In the genomic region with DNA sequence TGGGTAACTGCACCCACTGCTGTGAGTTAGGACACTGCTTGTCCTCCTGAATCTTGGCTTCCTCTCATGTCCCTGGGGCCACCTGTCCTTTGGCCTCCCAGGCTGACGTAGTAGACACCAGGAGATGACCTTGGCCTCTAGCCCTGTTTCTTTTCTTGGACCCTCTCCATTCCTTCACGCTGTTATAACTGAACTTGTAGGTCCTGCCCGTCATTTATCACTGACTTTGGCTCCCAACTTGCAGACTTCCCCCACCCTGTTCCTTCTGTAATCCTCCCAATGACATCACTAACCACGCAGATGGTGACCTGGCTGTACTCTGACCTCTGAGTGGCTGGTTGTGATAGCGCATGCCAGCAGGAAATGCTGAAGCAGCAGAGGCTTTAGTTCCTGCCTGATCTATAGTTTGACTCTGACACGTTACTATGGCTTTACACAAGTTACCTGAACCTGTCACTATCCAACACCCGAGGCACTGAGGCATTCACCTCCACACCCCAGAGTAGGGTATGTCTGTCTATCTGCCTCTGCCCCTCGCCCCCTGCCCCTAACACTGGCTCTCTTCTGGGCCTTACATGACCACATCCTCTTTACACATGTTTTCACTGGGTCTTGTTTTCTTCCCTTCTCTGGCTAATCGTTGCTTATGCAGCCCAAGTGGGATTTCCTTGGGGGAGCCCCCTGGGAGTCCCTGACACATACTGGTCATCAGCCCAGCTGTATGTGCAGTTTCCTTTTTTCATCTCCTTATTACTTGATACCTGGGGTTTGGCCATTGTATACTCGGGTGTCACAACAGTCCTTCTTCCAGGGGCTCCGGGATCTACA, we compare ENCODE assay signal across 12 mouse cellular contexts. TPM values are rescaled to one million over a fixed set of nuclear protein-coding genes. Genes with fewer than 3 reads are reported as not detected.
DNase-seq lines count a peak whose midpoint lies in the region; ATAC-seq and TF ChIP-seq lines count a peak whose summit lies in the region.
"Had no signal": no experiment of that assay in that cellular context is flagged by ENCODE, and none has a peak within 500 bp of the region (broad histone marks: within the 10 kb centered on the region; RNA-seq: fewer than 3 reads in every experiment).

No protein-coding gene starts in this region.

- H3K9ac ChIP-seq in kidney, embryonic 15.5 days = no peak overlapping the region
- H3K9ac ChIP-seq in ES-E14 (ENCODE audit: insufficient read depth, low read depth, low read length, poor library complexity, severe bottlenecking) = no peak overlapping the region
- no peak overlapping the region for H3K9ac ChIP-seq in intestine, embryonic 16.5 days (ENCODE audit: low read depth, low read length)
- H3K9ac ChIP-seq: embryonic facial prominence, embryonic 12.5 days; stomach, embryonic 15.5 days had no signal

- no peak for ATAC-seq in kidney, embryonic 15.5 days (replicated peaks; ENCODE audit: low FRiP score)
- ATAC-seq in intestine, embryonic 16.5 days = peak; percentile 84
- ATAC-seq in monocyte, adult 5-6 weeks (replicated peaks; ENCODE audit: insufficient number of reproducible peaks, low FRiP score, low TSS enrichment, poor library complexity, severe bottlenecking) = peak; percentile 13; the same call in 1 of the 2 replicates

- TF ChIP-seq POLR2A in kidney, adult 2 months (IDR thresholded peaks at IDR 0.05; ENCODE audit: low read depth, low read length) = no peak

- no peak overlapping the region for H3K4me2 ChIP-seq in kidney, embryonic 15.5 days
- no peak overlapping the region for H3K4me2 ChIP-seq in intestine, embryonic 16.5 days (ENCODE audit: low read depth, low read length)
- H3K4me2 ChIP-seq: embryonic facial prominence, embryonic 12.5 days; stomach, embryonic 15.5 days had no signal

- H3K4me1 ChIP-seq in kidney, adult 2 months (ENCODE audit: control insufficient read depth, insufficient read depth, low read length) = no peaks in the 10 kb centered on the region; the same call in 1 of the 2 replicates
- peaks cover 15% of the 10 kb centered on the region for H3K4me1 ChIP-seq in kidney, embryonic 15.5 days
- peaks cover 0 to 6% of the 10 kb centered on the region in 2 experiments; a peak in 1 of 4 replicates for H3K4me1 ChIP-seq in ES-E14 (ENCODE audit: control insufficient read depth in 2 of 2, insufficient read depth in 2 of 2, low read length in 2 of 2, poor library complexity in 1 of 2)
- H3K4me1 ChIP-seq in intestine, embryonic 16.5 days (ENCODE audit: control insufficient read depth, insufficient read depth, low read length) = peaks cover 17% of the 10 kb centered on the region
- peaks cover 9% of the 10 kb centered on the region for H3K4me1 ChIP-seq in limb, embryonic 10.5 days
- H3K4me1 ChIP-seq: embryonic facial prominence, embryonic 12.5 days; stomach, embryonic 15.5 days had no signal

- H3K9me3 ChIP-seq in kidney, embryonic 15.5 days (replicated peaks) = no peaks in the 10 kb centered on the region
- no peaks in the 10 kb centered on the region for H3K9me3 ChIP-seq in ES-E14 (ENCODE audit: control insufficient read depth, insufficient read depth, low read depth, low read length)
- H3K9me3 ChIP-seq in intestine, embryonic 16.5 days (ENCODE audit: control insufficient read depth, low read length) = no peaks in the 10 kb centered on the region
- no peaks in the 10 kb centered on the region for H3K9me3 ChIP-seq in limb, embryonic 10.5 days (replicated peaks)
- H3K9me3 ChIP-seq: embryonic facial prominence, embryonic 12.5 days; stomach, embryonic 15.5 days had no signal

- H3K27me3 ChIP-seq in kidney, adult 2 months (replicated peaks; ENCODE audit: control insufficient read depth, insufficient read depth, low read length) = no peaks in the 10 kb centered on the region
- H3K27me3 ChIP-seq in kidney, embryonic 15.5 days = 0 out of 2 replicates have a peak, but pooled peaks cover 4% of the 10 kb centered on the region
- H3K27me3 ChIP-seq in intestine, embryonic 16.5 days (replicated peaks; ENCODE audit: control insufficient read depth, insufficient read depth, low read length) = no peaks in the 10 kb centered on the region
- H3K27me3 ChIP-seq in limb, embryonic 10.5 days (ENCODE audit: low read depth, poor library complexity, severe bottlenecking) = peaks cover 12% of the 10 kb centered on the region; the same call in 1 of the 2 replicates
- H3K27me3 ChIP-seq: embryonic facial prominence, embryonic 12.5 days had no signal

- no peak for TF ChIP-seq CTCF in kidney, adult 2 months (conservative IDR thresholded peaks at IDR 0.05; ENCODE audit: insufficient read depth, insufficient read length, low read depth, low read length)

- H3K27ac ChIP-seq in kidney, adult 2 months (ENCODE audit: insufficient read depth, low read depth, low read length) = no peak overlapping the region
- no peak overlapping the region for H3K27ac ChIP-seq in kidney, embryonic 15.5 days
- no peak overlapping the region for H3K27ac ChIP-seq in ES-E14 (ENCODE audit: insufficient read depth, low read depth, low read length, poor library complexity, severe bottlenecking)
- peak overlapping the region; percentile 67; the same call in 1 of the 2 replicates for H3K27ac ChIP-seq in intestine, embryonic 16.5 days (ENCODE audit: low read length)
- no peak overlapping the region for H3K27ac ChIP-seq in limb, embryonic 10.5 days
- H3K27ac ChIP-seq: embryonic facial prominence, embryonic 12.5 days; gastrocnemius, adult 2 months; stomach, embryonic 15.5 days had no signal

- in situ Hi-C loops in ES-E14 (cut with MboI; ENCODE audit: low sequenced_read_pairs in 2 of 2, unreplicated experiment in 2 of 2) = no loop called here

- peak; percentile 81 for DNase-seq in kidney, adult 2 months
- DNase-seq in ES-E14 (ENCODE audit: low read depth, low spot score) = no peak
- DNase-seq in ovary, postnatal 10 days (ENCODE audit: low spot score) = no peak
- DNase-seq in right cerebral cortex, postnatal 14 days = no peak
- no peak for DNase-seq in limb, embryonic 10.5 days (ENCODE audit: low spot score)
- DNase-seq: gastrocnemius, adult 2 months; heart, postnatal 4 days had no signal

- H3K36me3 ChIP-seq in kidney, adult 2 months (ENCODE audit: control insufficient read depth, insufficient read depth, low read length) = no peaks in the 10 kb centered on the region
- H3K36me3 ChIP-seq in kidney, embryonic 15.5 days = no peaks in the 10 kb centered on the region
- no peaks in the 10 kb centered on the region for H3K36me3 ChIP-seq in ES-E14 (ENCODE audit: control insufficient read depth, insufficient read depth, low read length, poor library complexity, severe bottlenecking)
- no peaks in the 10 kb centered on the region for H3K36me3 ChIP-seq in intestine, embryonic 16.5 days (ENCODE audit: control insufficient read depth, insufficient read depth, low read length)
- no peaks in the 10 kb centered on the region for H3K36me3 ChIP-seq in limb, embryonic 10.5 days
- H3K36me3 ChIP-seq: embryonic facial prominence, embryonic 12.5 days; stomach, embryonic 15.5 days had no signal

- 42% methylated on average over 11 of the region's 11 CpGs for WGBS in kidney, adult 2 months
- 54% methylated on average over 11 of the region's 11 CpGs for WGBS in kidney, embryonic 15.5 days
- 54% methylated on average over 11 of the region's 11 CpGs for WGBS in intestine, embryonic 16.5 days
- 80% methylated on average over 11 of the region's 11 CpGs for WGBS in limb, embryonic 10.5 days

- no peak overlapping the region for H3K4me3 ChIP-seq in kidney, adult 2 months (ENCODE audit: insufficient read depth, low read depth, low read length)
- H3K4me3 ChIP-seq in kidney, embryonic 15.5 days (replicated peaks) = no peak overlapping the region
- H3K4me3 ChIP-seq in ES-E14 (ENCODE audit: insufficient read depth in 1 of 2, low read depth in 1 of 2, low read length in 2 of 2, poor library complexity in 1 of 2, severe bottlenecking in 1 of 2) = no peak overlapping the region
- H3K4me3 ChIP-seq in intestine, embryonic 16.5 days (ENCODE audit: low read length) = no peak overlapping the region
- no peak overlapping the region for H3K4me3 ChIP-seq in limb, embryonic 10.5 days
- H3K4me3 ChIP-seq: embryonic facial prominence, embryonic 12.5 days; gastrocnemius, adult 2 months; stomach, embryonic 15.5 days had no signal

TF ChIP-seq in ES-E14, 5 proteins besides CTCF, POLR2A, EP300 and RAD21:
- no peak for TF ChIP-seq HCFC1 (IDR thresholded peaks at IDR 0.05; ENCODE audit: borderline replicate concordance, insufficient read depth, low read length)
- TF ChIP-seq MAFK (IDR thresholded peaks at IDR 0.05; ENCODE audit: insufficient read depth, low read depth, low read length) = peak; percentile 16; the same call in 1 of the 2 replicates
TF ChIP-seq in ES-E14: peak in this region for 1.

RNA-seq across cellular contexts. Expression of a gene that starts 2.4 kb away (rescaled TPM):
- 187 and 262 TPM in 2 replicates for polyA plus RNA-seq in kidney, adult 2 months (2012; rRNA removed)
- 251 and 332 TPM in 2 replicates for polyA plus RNA-seq in kidney, embryonic 15.5 days (2015; fragmentation: Nextera tagmentation; extraction: Ambion mirVana)
- 0.67 and 0.69 TPM in 2 replicates for total RNA-seq in ES-E14 (2012; rRNA removed)
- 1.3 and 6.7 TPM in 2 replicates for polyA plus RNA-seq in intestine, embryonic 16.5 days (2015; fragmentation: Nextera tagmentation; extraction: Ambion mirVana)
- not detected in 3 replicates for total RNA-seq in monocyte, adult 5-6 weeks (2017)
- polyA plus RNA-seq in limb, embryonic 10.5 days (2016; fragmentation: Nextera tagmentation; extraction: Ambion mirVana) = 0.09 TPM in 1 of 2 replicates, not detected in the other

RNA-seq across cellular contexts. Expression of a gene that starts 15.5 kb away (rescaled TPM):
- polyA plus RNA-seq in kidney, adult 2 months (2012; rRNA removed) = 5.4 and 5.6 TPM in 2 replicates
- 3.3 and 4.0 TPM in 2 replicates for polyA plus RNA-seq in kidney, embryonic 15.5 days (2015; fragmentation: Nextera tagmentation; extraction: Ambion mirVana)
- total RNA-seq in ES-E14 (2012; rRNA removed) = 4.8 and 7.4 TPM in 2 replicates
- 3.0 and 3.5 TPM in 2 replicates for polyA plus RNA-seq in intestine, embryonic 16.5 days (2015; fragmentation: Nextera tagmentation; extraction: Ambion mirVana)
- total RNA-seq in monocyte, adult 5-6 weeks (2017) = 0.85 to 1.4 TPM in 2 of 3 replicates, not detected in the other
- 1.7 and 2.0 TPM in 2 replicates for polyA plus RNA-seq in limb, embryonic 10.5 days (2016; fragmentation: Nextera tagmentation; extraction: Ambion mirVana)

RNA-seq across cellular contexts. Expression of a gene that starts 26.2 kb away (rescaled TPM):
- polyA plus RNA-seq in kidney, adult 2 months (2012; rRNA removed) = not detected in 2 replicates
- polyA plus RNA-seq in kidney, embryonic 15.5 days (2015; fragmentation: Nextera tagmentation; extraction: Ambion mirVana) = not detected in 2 replicates
- total RNA-seq in ES-E14 (2012; rRNA removed) = 0.79 TPM in 1 of 2 replicates, not detected in the other
- polyA plus RNA-seq in intestine, embryonic 16.5 days (2015; fragmentation: Nextera tagmentation; extraction: Ambion mirVana) = not detected in 2 replicates
- not detected in 3 replicates for total RNA-seq in monocyte, adult 5-6 weeks (2017)
- polyA plus RNA-seq in limb, embryonic 10.5 days (2016; fragmentation: Nextera tagmentation; extraction: Ambion mirVana) = not detected in 2 replicates
- total RNA-seq: gastrocnemius, adult 2 months; heart, postnatal 4 days had no signal
- polyA plus RNA-seq: embryonic facial prominence, embryonic 12.5 days; stomach, embryonic 15.5 days had no signal

RNA-seq across cellular contexts. Expression of a gene that starts 38.3 kb away (rescaled TPM):
- 18.1 and 18.9 TPM in 2 replicates for polyA plus RNA-seq in kidney, adult 2 months (2012; rRNA removed)
- polyA plus RNA-seq in kidney, embryonic 15.5 days (2015; fragmentation: Nextera tagmentation; extraction: Ambion mirVana) = 4.5 and 5.2 TPM in 2 replicates
- not detected in 2 replicates for total RNA-seq in ES-E14 (2012; rRNA removed)
- 34.8 and 45.4 TPM in 2 replicates for polyA plus RNA-seq in intestine, embryonic 16.5 days (2015; fragmentation: Nextera tagmentation; extraction: Ambion mirVana)
- not detected in 3 replicates for total RNA-seq in monocyte, adult 5-6 weeks (2017)
- polyA plus RNA-seq in limb, embryonic 10.5 days (2016; fragmentation: Nextera tagmentation; extraction: Ambion mirVana) = not detected in 2 replicates
- total RNA-seq: gastrocnemius, adult 2 months; heart, postnatal 4 days had no signal
- polyA plus RNA-seq: embryonic facial prominence, embryonic 12.5 days had no signal

Comparison
In these comparisons a context has a peak if more than half of its experiments do, and no peak if none do; other contexts are left out.
1. RNA of a gene that starts 2.4 kb away (polyA plus RNA-seq): 251 to 332 TPM in kidney, embryonic 15.5 days and 187 to 262 TPM in kidney, adult 2 months; 1.3 to 6.7 TPM in intestine, embryonic 16.5 days and 0.09 TPM in limb, embryonic 10.5 days; every median in the first group is over 10 times any median in the second.